Mouse (Mus musculus) layer of hippocampus, postnatal 36 days (tissue): ENCODE data around the gene Them4. TPM values are rescaled to one million over a fixed set of nuclear protein-coding genes. Genes with fewer than 3 reads are reported as not detected.
"Not testable (repeated sequence)": the region's sequence is repeated elsewhere in the genome, so short reads cannot be mapped to it uniquely, and the experiment has no call there.

Experiments used
- DNase-seq, 2 experiments: peaks; one replicate each; pipeline ENCODE4 v3.0.0; 2022
- total RNA-seq, 2 experiments: library from RNA; stranded (reverse); gene quantifications; 2 replicates each; pipeline ENCODE4 v1.2.3; 2021

Gene Them4
- 10 to 100 TPM; 27.6 to 30.7 TPM for total RNA-seq

- DNase-seq, result peak; percentile 90 to 91
Measured at GRCm38 (mm10) chr3:94309633-94310363, at the start of gene Them4. Them4 (plus strand) TSS chr3:94310089.

GRCm38 (mm10) chr3:94260598-94260997 is 49.3 kb upstream of the Them4 start:
- DNase-seq, result no peak

- not testable (repeated sequence) for DNase-seq
Measured at GRCm38 (mm10) chr3:94263736-94264135, 46.2 kb upstream of the Them4 start, which contains the start of gene Gm4778. Gm4778 (plus strand) TSS chr3:94264036.

- DNase-seq, result no peak
Measured at GRCm38 (mm10) chr3:94275991-94276390, 33.9 kb upstream of the Them4 start.

GRCm38 (mm10) chr3:94305457-94305856 is 4.4 kb upstream of the Them4 start:
- no peak for DNase-seq

- DNase-seq, result no peak
Measured at GRCm38 (mm10) chr3:94306975-94307374, 2.9 kb upstream of the Them4 start.

GRCm38 (mm10) chr3:94310491-94310890 is 602 bp downstream of the Them4 start:
- DNase-seq, result no peak

- DNase-seq, result no peak
Measured at GRCm38 (mm10) chr3:94310911-94311310, 1.0 kb downstream of the Them4 start.

- no peak for DNase-seq
Measured at GRCm38 (mm10) chr3:94311376-94311775, 1.5 kb downstream of the Them4 start.

- no peak for DNase-seq
Measured at GRCm38 (mm10) chr3:94328681-94329080, 18.8 kb downstream of the Them4 start.

- no peak for DNase-seq
Measured at GRCm38 (mm10) chr3:94334442-94334841, 24.6 kb downstream of the Them4 start.

- DNase-seq, result no peak
Measured at GRCm38 (mm10) chr3:94338522-94338921, 28.6 kb downstream of the Them4 start.

GRCm38 (mm10) chr3:94341959-94342422 is 32.1 kb downstream of the Them4 start, which contains the start of gene Them5:
Them5 (plus strand) TSS chr3:94342099.
- no peak for DNase-seq

GRCm38 (mm10) chr3:94342552-94342951 is 32.7 kb downstream of the Them4 start:
- DNase-seq, result no peak

GRCm38 (mm10) chr3:94344182-94344581 is 34.3 kb downstream of the Them4 start:
- no peak for DNase-seq

- DNase-seq, result no peak
Measured at GRCm38 (mm10) chr3:94344897-94345296, 35.0 kb downstream of the Them4 start.

- DNase-seq, result no peak
Measured at GRCm38 (mm10) chr3:94348146-94348545, 38.3 kb downstream of the Them4 start.

- peak in 1 of 2 experiments; percentile 35 for DNase-seq
Measured at GRCm38 (mm10) chr3:94360812-94361211, 50.9 kb downstream of the Them4 start.

GRCm38 (mm10) chr3:94362138-94362537 is 52.2 kb downstream of the Them4 start, which contains the start of gene C2cd4d:
C2cd4d (plus strand) TSS chr3:94362438.
- no peak for DNase-seq

- DNase-seq, result peak in 1 of 2 experiments; percentile 46
Measured at GRCm38 (mm10) chr3:94363291-94364153, 53.6 kb downstream of the Them4 start.

- no peak for DNase-seq
Measured at GRCm38 (mm10) chr3:94364154-94364526, 54.3 kb downstream of the Them4 start.

- peak; percentile 78 to 82 for DNase-seq
Measured at GRCm38 (mm10) chr3:94366761-94367160, 56.9 kb downstream of the Them4 start.

- no peak for DNase-seq
Measured at GRCm38 (mm10) chr3:94367511-94367910, 57.6 kb downstream of the Them4 start.
